Mouse (Mus musculus) forebrain, embryonic 11.5 days (tissue): ENCODE results near the gene Setd1a. TPM values are rescaled to one million over a fixed set of nuclear protein-coding genes. Genes with fewer than 3 reads are reported as not detected.
A peak's percentile ranks its signal among the peaks of the same experiment; 100 is the strongest.

Source experiments
- ATAC-seq: fragments of 200-750 bp; cut with Nextera tagmentation; replicated peaks from 2 replicates; pipeline ENCODE4 v1.8.0; 2017; ENCODE audit warnings: moderate TSS enrichment; ENCODE audit not compliant: low FRiP score
- DNase-seq: peaks from one replicate; pipeline ENCODE4 v3.0.0-alpha.2; 2017; ENCODE audit warnings: low spot score
- H3K27ac ChIP-seq: fragments of 300-500 bp; sonication (generic); 2 replicates; pipeline ENCODE4 v1.5.1; 2014; ENCODE audit warnings: low read depth, low read length
- H3K27me3 ChIP-seq: fragments of 300-500 bp; sonication (generic); 2 replicates; pipeline ENCODE4 v1.6.1; 2014; ENCODE audit warnings: mild to moderate bottlenecking, low read length, mixed read lengths; ENCODE audit not compliant: control insufficient read depth, insufficient read depth
- H3K36me3 ChIP-seq: fragments of 300-500 bp; sonication (generic); 2 replicates; pipeline ENCODE4 v1.6.1; 2014; ENCODE audit warnings: mild to moderate bottlenecking, low read length, moderate library complexity, mixed read lengths; ENCODE audit not compliant: control insufficient read depth, insufficient read depth
- H3K4me1 ChIP-seq: fragments of 300-500 bp; sonication (generic); replicated peaks from 2 replicates; pipeline ENCODE4 v1.6.1; 2014; ENCODE audit warnings: low read length, mixed read lengths; ENCODE audit not compliant: control insufficient read depth, insufficient read depth
- H3K4me2 ChIP-seq: fragments of 300-500 bp; sonication (generic); 2 replicates; pipeline ENCODE4 v1.6.1; 2014; ENCODE audit warnings: low read depth, mild to moderate bottlenecking, low read length, moderate library complexity, mixed read lengths; ENCODE audit not compliant: severe bottlenecking
- H3K4me3 ChIP-seq: fragments of 300-500 bp; sonication (generic); 2 replicates; pipeline ENCODE4 v1.5.1; 2014; ENCODE audit warnings: low read depth, low read length
- H3K9ac ChIP-seq: fragments of 300-500 bp; sonication (generic); 2 replicates; pipeline ENCODE4 v1.6.1; 2014; ENCODE audit warnings: low read length
- H3K9me3 ChIP-seq: fragments of 300-500 bp; sonication (generic); 2 replicates; pipeline ENCODE4 v1.6.1; 2016; ENCODE audit warnings: low read length, mixed read lengths; ENCODE audit not compliant: control insufficient read depth
- WGBS: fragments of 180-500 bp; shearing (Covaris S2); extraction: QIAGEN DNeasy Blood & Tissue Kit; methylation state at CpG from one replicate; pipeline ENCODE4 v1.1.7; 2014; 5-methylcytosine and 5-hydroxymethylcytosine counted together
- polyA plus RNA-seq: library from polyadenylated mRNA; unstranded; fragments of >200 nt; fragmentation: Nextera tagmentation; extraction: Ambion mirVana; gene quantifications from 2 replicates; pipeline ENCODE4 v1.2.1, GENCODE M21; 2014

The Setd1a gene
- polyA plus RNA-seq, 1 experiment from 2014 or later, result 30.7 TPM

DNA sequence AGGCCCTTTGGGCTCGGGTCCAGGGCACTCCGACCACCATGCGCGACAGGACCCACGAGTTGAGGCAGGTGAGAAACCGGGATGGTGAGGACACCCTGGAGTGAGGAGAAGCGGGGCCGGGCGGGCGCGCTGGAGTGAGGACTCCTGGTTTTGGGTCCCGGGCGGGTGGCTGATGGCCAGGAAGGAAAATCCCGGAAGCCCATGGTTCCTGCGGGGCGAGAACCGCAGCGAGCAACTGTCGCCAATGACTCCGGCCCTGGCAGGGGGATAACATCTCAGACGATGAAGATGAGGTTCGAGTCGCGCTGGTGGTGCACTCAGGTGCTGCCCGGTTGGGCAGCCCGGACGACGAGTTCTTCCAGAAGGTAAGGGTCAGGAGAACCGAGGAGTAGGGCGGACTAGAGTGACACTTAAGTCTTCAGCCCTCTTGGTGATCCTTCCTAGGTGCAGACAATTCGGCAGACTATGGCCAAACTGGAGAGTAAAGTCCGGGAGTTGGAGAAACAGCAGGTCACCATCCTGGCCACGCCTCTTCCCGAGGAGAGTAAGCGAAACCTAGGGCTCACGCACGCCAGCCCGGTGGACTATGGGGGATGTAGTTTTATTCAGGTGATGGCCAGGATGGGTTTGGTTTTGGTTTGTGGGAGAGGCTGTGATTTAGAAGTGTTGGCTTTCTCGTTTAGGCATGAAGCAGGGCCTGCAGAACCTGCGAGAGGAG lies 65.7 kb downstream of the Setd1a start:
- Histone ChIP-seq H3K9ac (peak overlapping the region; percentile 59), H3K36me3 (no peaks in the 10 kb centered on the region), H3K4me2 (peak overlapping the region; percentile 99), H3K27me3 (no peaks in the 10 kb centered on the region), H3K4me3 (peak overlapping the region; percentile 63), H3K27ac (peak overlapping the region; percentile 70; the same call in 1 of the 2 replicates), H3K9me3 (no peaks in the 10 kb centered on the region), H3K4me1 (peaks cover 6% of the 10 kb centered on the region; the same call in 1 of the 2 replicates)
- ATAC-seq (peak; percentile 63), DNase-seq (peak; percentile 77)
- 1% methylated on average over 40 of the region's 40 CpGs for WGBS

Other genes starting within 250 kb of the Setd1a start
- gene Tmem265, start 215.3 kb upstream of the Setd1a start, polyA plus RNA-seq, result 10.2 and 13.0 TPM in 2 replicates
- 57.9 and 60.5 TPM in 2 replicates for gene Phkg2, start 203.3 kb upstream of the Setd1a start, polyA plus RNA-seq
- 13.5 and 17.7 TPM in 2 replicates for gene Ccdc189, start 188.1 kb upstream of the Setd1a start, polyA plus RNA-seq
- 59.1 and 66.3 TPM in 2 replicates for gene Rnf40, start 187.9 kb upstream of the Setd1a start, polyA plus RNA-seq
- gene Zfp629, start 160.9 kb upstream of the Setd1a start, polyA plus RNA-seq, result 33.4 and 36.6 TPM in 2 replicates
- 59.5 and 65.8 TPM in 2 replicates for gene Bcl7c, start 67.7 kb upstream of the Setd1a start, polyA plus RNA-seq
- 7.2 and 9.5 TPM in 2 replicates for gene Ctf1, start 63.9 kb upstream of the Setd1a start, polyA plus RNA-seq
- 0.63 TPM in 1 of 2 replicates, not detected in the other for gene Ctf2, start 44.5 kb upstream of the Setd1a start, polyA plus RNA-seq
- gene Fbxl19, start 32.1 kb upstream of the Setd1a start, polyA plus RNA-seq, result 7.9 and 9.7 TPM in 2 replicates
- gene Orai3, start 6.9 kb upstream of the Setd1a start, polyA plus RNA-seq, result 6.6 and 7.1 TPM in 2 replicates
- not detected in 2 replicates for gene Gm49388, start 8.9 kb downstream of the Setd1a start, polyA plus RNA-seq
- 6.5 and 7.9 TPM in 2 replicates for gene Hsd3b7, start 23.9 kb downstream of the Setd1a start, polyA plus RNA-seq
- gene Stx4a, start 47.6 kb downstream of the Setd1a start, polyA plus RNA-seq, result 10.1 and 13.2 TPM in 2 replicates
- gene Stx1b, start 47.9 kb downstream of the Setd1a start, polyA plus RNA-seq, result 11.1 and 13.0 TPM in 2 replicates
- 26.2 and 26.8 TPM in 2 replicates for gene Zfp646, start 99.6 kb downstream of the Setd1a start, polyA plus RNA-seq
- gene Zfp668, start 100.2 kb downstream of the Setd1a start, polyA plus RNA-seq, result 32.6 and 32.9 TPM in 2 replicates
- 0.56 and 0.91 TPM in 2 replicates for gene Prss53, start 114.3 kb downstream of the Setd1a start, polyA plus RNA-seq
- not detected in 2 replicates for gene Gm21974, start 118.8 kb downstream of the Setd1a start, polyA plus RNA-seq
- gene Vkorc1, start 118.9 kb downstream of the Setd1a start, polyA plus RNA-seq, result 47.8 and 48.9 TPM in 2 replicates
- 102 and 139 TPM in 2 replicates for gene Bckdk, start 127.4 kb downstream of the Setd1a start, polyA plus RNA-seq
- 55.9 and 58.3 TPM in 2 replicates for gene Kat8, start 135.8 kb downstream of the Setd1a start, polyA plus RNA-seq
- 1.8 and 3.1 TPM in 2 replicates for gene Prss8, start 153.4 kb downstream of the Setd1a start, polyA plus RNA-seq
- 10.4 and 10.7 TPM in 2 replicates for gene Prss36, start 170.1 kb downstream of the Setd1a start, polyA plus RNA-seq
- 44.7 and 62.6 TPM in 2 replicates for gene Fus, start 190.8 kb downstream of the Setd1a start, polyA plus RNA-seq
- gene Pycard, start 217.2 kb downstream of the Setd1a start, polyA plus RNA-seq, result 4.2 and 7.0 TPM in 2 replicates
- gene Trim72, start 227.3 kb downstream of the Setd1a start, polyA plus RNA-seq, result not detected in 2 replicates